Mouse (Mus musculus): Measurements from ENCODE around the gene Acot3.
"Not testable (repeated sequence)": the region's sequence is repeated elsewhere in the genome, so short reads cannot be mapped to it uniquely, and the experiment has no call there.

Acot3 gene

GRCm38 (mm10) chr12:84051937-84052474, at the start of gene Acot3:
Gene Acot3, plus strand, starts transcription at chr12:84052144.
- no peak for DNase-seq (ENCODE audit: low spot score)

- DNase-seq (ENCODE audit: low spot score): no peak
Observed at GRCm38 (mm10) chr12:84003866-84004265, 48.1 kb upstream of the Acot3 start.

DNA sequence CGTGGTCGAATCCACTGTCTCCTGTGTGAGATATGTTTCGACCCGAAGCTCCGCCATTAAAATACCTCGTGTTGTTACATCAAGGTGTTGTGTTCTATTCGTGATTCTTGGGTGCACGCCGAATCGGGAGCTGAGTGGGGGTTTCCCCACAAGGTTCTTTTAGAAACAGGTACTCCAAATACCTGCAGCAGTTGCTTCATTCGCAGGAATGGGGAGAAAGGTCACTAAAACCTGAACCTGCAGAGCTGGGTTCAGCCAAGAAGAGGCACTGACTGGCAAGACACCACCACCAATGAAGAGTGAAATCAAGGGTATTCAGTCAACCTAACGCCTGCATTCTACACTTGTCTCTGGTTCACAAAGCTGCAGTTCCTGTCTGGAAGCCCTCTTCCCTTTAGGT, 43.7 kb upstream of the Acot3 start:
- no peak for DNase-seq (ENCODE audit: low spot score)

GRCm38 (mm10) chr12:84008729-84009128, 43.2 kb upstream of the Acot3 start:
- no peak for DNase-seq (ENCODE audit: low spot score)

DNA sequence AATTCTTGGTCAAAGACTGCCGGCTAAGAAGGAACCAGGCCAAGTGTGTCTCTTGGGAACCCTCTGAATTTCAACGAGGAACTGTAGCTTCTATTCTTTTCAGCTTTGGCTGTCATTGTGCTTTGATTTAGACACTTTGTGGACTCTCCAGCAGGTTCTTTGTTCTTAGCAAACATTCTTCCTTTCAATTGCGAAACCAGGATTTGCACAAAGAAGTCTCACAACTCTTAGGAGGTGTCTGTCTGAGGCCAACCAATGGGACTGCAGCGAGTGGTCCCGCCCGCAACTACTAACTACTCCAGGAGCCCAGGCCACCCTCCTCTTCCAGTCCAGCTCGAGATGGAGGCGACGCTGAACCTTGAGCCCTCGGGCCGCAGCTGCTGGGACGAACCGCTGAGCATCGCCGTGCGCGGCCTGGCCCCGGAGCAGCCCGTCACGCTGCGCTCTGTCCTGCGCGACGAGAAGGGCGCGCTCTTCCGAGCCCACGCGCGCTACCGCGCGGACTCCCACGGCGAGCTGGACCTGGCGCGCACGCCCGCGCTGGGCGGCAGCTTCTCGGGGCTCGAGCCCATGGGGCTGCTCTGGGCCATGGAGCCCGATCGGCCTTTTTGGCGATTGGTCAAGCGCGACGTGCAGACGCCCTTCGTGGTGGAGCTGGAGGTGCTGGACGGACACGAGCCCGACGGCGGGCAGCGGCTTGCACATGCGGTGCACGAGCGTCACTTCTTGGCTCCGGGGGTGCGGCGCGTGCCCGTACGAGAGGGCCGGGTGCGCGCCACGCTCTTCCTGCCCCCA, 42.6 kb upstream of the Acot3 start, which contains the start of gene Acot1:
Gene Acot1, plus strand, starts transcription at position 320 of the 795 bp plus-strand sequence.
- DNase-seq (ENCODE audit: low spot score): not testable (repeated sequence)

DNA sequence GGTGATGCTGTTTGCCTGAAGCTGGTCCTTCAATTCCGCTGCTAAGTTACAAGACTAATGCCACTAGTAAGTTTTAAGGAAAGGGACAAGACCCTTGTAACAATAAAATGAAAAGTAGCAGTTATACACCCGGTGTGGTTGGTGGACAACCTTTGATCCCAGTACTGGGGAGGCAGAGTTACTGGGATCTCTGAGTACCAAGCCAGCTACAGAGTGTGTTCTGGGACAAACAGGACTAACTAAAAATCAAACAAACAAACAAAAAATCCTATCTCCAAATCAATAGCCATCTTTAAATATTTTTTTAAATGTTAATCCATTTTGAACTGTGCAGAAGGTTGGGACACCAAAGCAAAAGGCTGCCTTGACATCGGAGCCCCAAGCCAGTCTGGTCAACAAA, 41.7 kb upstream of the Acot3 start:
- DNase-seq (ENCODE audit: low spot score): no peak

DNA sequence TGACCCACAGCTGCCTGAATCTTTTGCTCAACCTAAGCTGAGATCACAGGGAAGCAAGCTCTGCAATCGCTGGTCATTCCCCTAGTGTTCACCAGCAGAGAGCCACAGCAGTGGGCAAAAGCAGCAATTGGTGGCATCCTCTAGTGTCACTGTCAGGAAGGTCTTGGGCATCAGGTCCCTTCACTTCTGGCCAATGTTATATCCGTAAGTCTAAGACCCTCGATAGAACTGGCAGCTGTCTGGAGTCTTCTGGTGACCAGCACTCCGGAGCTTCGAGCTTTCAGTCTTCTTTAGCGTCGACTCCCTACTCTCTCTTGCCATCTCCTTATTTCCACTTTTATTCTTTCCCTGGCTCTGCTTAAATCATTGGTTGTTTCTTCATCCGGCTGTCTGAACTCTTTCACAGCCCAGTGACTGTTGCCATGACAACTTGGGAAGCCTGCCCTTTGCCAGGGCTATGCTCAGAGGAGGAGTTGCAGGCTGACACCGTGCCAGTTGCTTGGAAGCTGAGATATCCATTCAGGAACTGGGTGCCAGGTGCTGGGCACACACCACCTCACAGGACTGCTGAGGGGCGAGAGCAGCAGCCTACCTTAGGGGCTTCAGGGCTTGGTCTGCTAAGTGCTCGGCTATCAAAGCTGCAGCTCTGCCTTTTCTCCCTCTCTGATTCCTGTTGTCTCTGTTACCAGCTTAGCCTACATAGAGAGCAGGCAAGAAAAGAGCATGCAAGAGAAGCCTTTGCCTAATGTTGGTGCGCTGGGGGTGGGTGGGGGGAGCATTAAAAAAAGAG, 40.5 kb upstream of the Acot3 start:
- peak; percentile 90 for DNase-seq (ENCODE audit: low spot score)

GRCm38 (mm10) chr12:84013130-84013529, 38.8 kb upstream of the Acot3 start:
- DNase-seq (ENCODE audit: low spot score): no peak

DNA sequence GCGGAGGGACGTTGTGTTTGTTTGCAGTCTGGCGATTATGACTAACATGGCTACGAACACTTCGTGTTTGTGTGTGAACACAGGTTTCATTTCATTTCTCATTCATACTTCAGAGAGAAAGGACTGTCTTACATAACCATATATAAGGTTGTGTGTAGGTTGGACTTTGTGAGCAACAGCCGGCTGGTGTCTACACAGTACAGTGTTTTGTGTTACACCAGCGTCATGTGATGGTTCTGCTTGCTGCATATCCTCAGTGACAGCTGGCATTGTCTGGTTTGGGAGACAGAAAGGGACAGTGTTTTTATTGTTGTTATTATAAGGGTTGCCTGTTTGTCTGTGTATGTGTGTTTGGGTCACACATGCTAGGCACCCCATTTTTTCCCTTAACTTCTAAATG, 38.2 kb upstream of the Acot3 start:
- no peak for DNase-seq (ENCODE audit: low spot score)

GRCm38 (mm10) chr12:84020528-84020927, 31.4 kb upstream of the Acot3 start:
- DNase-seq (ENCODE audit: low spot score): peak; percentile 74

DNA sequence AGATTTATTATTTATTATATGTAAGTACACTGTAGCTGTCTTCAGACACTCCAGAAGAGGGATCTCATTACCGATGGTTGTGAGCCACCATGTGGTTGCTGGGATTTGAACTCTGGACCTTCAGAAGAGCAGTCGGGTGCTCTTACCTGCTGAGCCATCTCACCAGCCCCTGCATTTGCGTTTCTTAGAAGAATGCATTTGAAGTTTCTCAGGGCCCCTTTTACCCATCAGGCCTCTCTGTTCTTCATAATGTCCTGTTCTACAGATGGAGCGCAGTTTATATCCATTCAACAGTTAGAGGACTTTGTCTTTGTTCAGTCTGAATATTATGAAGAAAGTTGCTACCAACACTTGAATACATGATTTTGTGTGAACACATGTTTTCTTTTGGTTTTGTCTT, 29.7 kb upstream of the Acot3 start:
- DNase-seq (ENCODE audit: low spot score): not testable (repeated sequence)

GRCm38 (mm10) chr12:84023052-84023745, 28.7 kb upstream of the Acot3 start:
- no peak for DNase-seq (ENCODE audit: low spot score)

GRCm38 (mm10) chr12:84025888-84026287, 26.1 kb upstream of the Acot3 start:
- DNase-seq (ENCODE audit: low spot score): no peak

DNA sequence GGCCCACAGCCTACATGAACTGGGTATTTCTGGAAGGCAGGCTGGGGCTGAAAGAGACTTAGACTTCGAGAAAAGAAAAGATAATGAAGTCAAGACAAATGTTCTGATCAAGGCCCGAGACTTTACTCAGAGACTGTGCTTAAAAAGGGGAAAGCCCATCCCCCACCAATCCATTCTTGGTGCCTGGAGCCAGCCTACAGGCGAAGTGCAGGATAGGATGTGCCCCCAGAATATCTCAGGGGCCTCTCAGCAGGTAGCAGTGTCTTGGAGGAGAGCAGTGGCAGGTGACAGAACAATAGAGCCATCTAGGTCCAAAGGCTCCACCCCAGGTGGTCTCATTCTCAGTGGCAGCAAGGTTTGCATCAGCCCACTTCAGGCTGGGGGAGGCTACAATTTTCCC, 23.6 kb upstream of the Acot3 start:
- not testable (repeated sequence) for DNase-seq (ENCODE audit: low spot score)

GRCm38 (mm10) chr12:84029043-84029442, 22.9 kb upstream of the Acot3 start:
- DNase-seq (ENCODE audit: low spot score): not testable (repeated sequence)

DNA sequence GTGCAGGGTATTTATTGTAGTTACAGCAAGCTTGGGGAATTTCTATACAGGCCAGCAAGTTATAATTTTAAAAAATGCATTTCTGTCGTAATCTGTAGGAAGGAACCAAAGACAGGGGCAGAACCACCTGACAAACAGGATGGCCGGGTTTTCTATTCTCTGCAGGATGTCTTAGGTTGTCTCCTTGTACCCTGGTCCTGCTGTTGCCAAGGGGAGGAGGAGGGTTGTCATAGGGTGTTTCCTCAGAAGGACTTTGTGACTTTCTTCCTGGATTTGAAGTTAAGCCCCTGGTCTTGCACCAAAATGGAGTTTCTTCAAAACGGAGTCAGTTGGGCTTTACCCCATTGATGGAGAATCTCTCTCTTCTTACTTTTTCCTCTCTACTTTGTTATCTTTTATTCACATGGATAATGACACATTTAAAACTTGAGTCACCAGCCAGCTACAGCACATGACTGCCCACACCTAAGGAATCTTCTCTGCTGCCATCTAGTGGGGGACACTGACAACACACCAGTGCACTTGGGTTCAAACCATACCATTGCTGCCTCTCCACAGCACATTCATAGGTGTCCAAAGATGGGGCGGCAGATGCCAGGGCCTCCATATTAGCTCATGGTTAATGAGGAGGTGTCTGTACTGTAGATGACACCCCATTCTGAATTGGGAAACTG, 21.1 kb upstream of the Acot3 start:
- peak; percentile 76 for DNase-seq (ENCODE audit: low spot score)

DNA sequence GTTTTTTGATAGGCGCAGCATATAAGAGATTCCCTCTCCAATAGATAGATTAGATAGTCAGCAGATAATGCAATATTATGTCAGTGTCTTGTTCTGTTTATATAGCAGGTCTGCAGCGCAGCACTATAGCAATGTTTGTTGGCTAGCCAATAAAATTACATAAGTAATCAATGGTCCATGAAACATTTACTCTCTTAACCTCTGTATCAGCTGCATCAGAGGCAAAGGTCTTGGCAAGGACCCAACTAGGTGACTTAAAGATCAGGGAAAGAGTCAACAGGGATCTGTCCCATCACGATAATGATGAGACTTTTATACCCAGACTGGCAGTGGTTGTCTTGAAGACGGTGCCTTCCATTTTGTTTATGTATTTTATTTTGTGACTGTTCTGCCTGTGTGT, 19.1 kb upstream of the Acot3 start:
- no peak for DNase-seq (ENCODE audit: low spot score)

DNA sequence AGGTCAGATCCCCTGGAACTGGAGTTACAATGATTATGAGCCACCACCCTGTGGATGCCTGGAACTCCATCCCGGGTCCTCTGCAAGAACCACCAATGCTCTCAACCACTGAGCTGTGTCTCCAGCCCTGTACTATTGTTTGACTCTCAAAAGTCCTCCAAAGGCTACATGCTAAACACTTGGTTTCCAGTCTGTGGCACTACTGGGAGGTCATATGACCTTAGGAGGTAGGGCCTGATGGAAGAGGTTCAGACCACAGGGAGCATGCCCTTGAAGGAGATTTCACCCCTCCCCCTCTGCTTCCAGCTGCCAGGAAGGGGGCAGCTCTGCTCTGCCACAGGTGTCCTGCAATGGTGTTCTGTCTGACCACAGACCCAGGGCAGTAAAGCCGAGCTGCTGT, 18.6 kb upstream of the Acot3 start:
- DNase-seq (ENCODE audit: low spot score): not testable (repeated sequence)

DNA sequence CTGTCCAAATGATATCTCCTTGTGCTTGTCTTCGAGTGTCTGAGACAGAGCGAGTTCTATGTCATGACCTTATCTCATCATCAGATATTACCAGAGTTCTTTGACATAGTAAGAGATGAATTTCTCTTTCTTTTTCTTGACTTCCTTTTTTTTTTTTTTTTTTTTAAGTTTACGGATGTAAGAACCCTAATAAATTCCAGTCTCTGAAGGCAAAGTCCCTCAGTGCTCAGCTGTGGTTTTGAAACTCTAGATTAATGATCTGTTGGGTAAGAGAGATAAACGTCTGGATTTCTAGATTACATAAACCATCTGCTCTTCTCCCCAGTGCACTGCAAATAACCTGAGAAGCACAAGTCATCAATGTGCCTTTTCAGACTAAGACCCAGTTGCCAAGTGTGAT, 17.8 kb upstream of the Acot3 start:
- no peak for DNase-seq (ENCODE audit: low spot score)

DNA sequence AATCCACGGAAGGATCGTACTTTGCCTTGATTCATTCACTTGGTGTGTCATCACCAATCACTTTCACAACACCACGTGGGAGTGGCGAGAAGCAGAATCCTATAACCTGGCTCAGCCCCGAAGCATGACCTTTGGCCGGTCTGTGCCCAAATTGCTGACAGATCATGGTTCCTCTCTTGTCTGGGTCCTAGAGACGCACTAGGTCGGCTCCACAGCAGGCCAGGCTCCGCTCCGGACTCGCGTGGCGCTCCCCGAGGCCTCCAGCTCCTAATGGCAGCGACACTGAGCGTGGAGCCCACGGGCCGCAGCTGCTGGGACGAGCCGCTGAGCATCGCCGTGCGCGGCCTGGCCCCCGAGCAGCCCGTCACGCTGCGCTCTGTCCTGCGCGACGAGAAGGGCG, 13.7 kb upstream of the Acot3 start, which contains the start of gene Acot4:
Gene Acot4, plus strand, starts transcription at position 139 of the 400 bp plus-strand sequence.
- not testable (repeated sequence) for DNase-seq (ENCODE audit: low spot score)

DNA sequence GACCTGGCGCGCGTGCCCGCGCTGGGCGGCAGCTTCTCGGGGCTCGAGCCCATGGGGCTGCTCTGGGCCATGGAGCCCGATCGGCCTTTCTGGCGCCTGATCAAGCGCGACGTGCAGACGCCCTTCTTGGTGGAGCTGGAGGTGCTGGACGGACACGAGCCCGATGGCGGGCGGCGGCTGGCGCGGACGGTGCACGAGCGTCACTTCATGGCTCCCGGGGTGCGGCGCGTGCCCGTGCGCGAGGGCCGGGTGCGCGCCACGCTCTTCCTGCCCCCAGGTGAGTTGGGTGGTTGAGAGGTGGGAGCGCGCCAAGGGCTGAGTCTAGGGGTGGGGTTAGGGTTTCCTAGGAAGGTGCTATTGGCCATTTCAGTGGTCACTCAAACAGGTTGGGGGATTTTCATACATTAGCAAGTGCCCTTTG, 13.2 kb upstream of the Acot3 start, which contains the start of gene Gm49366:
Gene Gm49366, plus strand, starts transcription at position 245 of the 421 bp plus-strand sequence.
- not testable (repeated sequence) for DNase-seq (ENCODE audit: low spot score)

Measured in MN1 (cell line).